Mouse (Mus musculus) kidney, embryonic 14.5 days (tissue): ENCODE data around the gene Aldh3b1. TPM values are rescaled to one million over a fixed set of nuclear protein-coding genes. Genes with fewer than 3 reads are reported as not detected.

Source experiments
- ATAC-seq: fragments of 200-750 bp; cut with Nextera tagmentation; 2 replicates; pipeline ENCODE4 v1.8.0; 2017; ENCODE audit warnings: moderate number of reproducible peaks, mild to moderate bottlenecking, moderate TSS enrichment, moderate library complexity; ENCODE audit not compliant: low FRiP score, low TSS enrichment
- H3K27ac ChIP-seq: fragments of 300-500 bp; sonication (generic); 2 replicates; pipeline ENCODE4 v1.5.1; 2014; ENCODE audit warnings: low read depth, mild to moderate bottlenecking, low read length, moderate library complexity, mixed read lengths
- H3K27me3 ChIP-seq: fragments of 300-500 bp; sonication (generic); 2 replicates; pipeline ENCODE4 v1.6.1; 2014; ENCODE audit warnings: mild to moderate bottlenecking, low read length; ENCODE audit not compliant: control insufficient read depth, insufficient read depth
- H3K36me3 ChIP-seq: fragments of 300-500 bp; sonication (generic); 2 replicates; pipeline ENCODE4 v1.6.1; 2014; ENCODE audit warnings: low read length, mixed read lengths; ENCODE audit not compliant: control insufficient read depth, insufficient read depth
- H3K4me1 ChIP-seq: fragments of 300-500 bp; sonication (generic); 2 replicates; pipeline ENCODE4 v1.6.1; 2014; ENCODE audit warnings: low read length, mixed read lengths; ENCODE audit not compliant: control insufficient read depth, insufficient read depth
- H3K4me2 ChIP-seq: fragments of 300-500 bp; sonication (generic); replicated peaks from 2 replicates; pipeline ENCODE4 v1.6.1; 2014; ENCODE audit warnings: low read depth, mild to moderate bottlenecking, low read length
- H3K4me3 ChIP-seq: fragments of 300-500 bp; sonication (generic); 2 replicates; pipeline ENCODE4 v1.5.1; 2014; ENCODE audit warnings: mild to moderate bottlenecking, low read length
- H3K9ac ChIP-seq: fragments of 300-500 bp; sonication (generic); 2 replicates; pipeline ENCODE4 v1.6.1; 2014; ENCODE audit warnings: low read depth, mild to moderate bottlenecking, low read length, moderate library complexity
- H3K9me3 ChIP-seq: fragments of 300-500 bp; sonication (generic); 2 replicates; pipeline ENCODE4 v1.6.1; 2016; ENCODE audit warnings: low read length; ENCODE audit not compliant: control insufficient read depth
- WGBS: fragments of 180-500 bp; shearing (Covaris S2); extraction: QIAGEN DNeasy Blood & Tissue Kit; methylation state at CpG from one replicate; pipeline ENCODE4 v1.1.7; 2014; 5-methylcytosine and 5-hydroxymethylcytosine counted together
- polyA plus RNA-seq: library from polyadenylated mRNA; unstranded; fragments of >200 nt; fragmentation: Nextera tagmentation; extraction: Ambion mirVana; gene quantifications from 2 replicates; pipeline ENCODE4 v1.2.1, GENCODE M21; 2014

Gene Aldh3b1
- polyA plus RNA-seq, 1 experiment from 2014 or later: 2.8 TPM

- H3K36me3 ChIP-seq: peaks cover 35% of the 10 kb centered on the region
- no peak overlapping the region for H3K9ac ChIP-seq
- ATAC-seq: no peak
- no peaks in the 10 kb centered on the region for H3K9me3 ChIP-seq
- H3K27me3 ChIP-seq: no peaks in the 10 kb centered on the region
- no peak overlapping the region for H3K4me3 ChIP-seq
- no peak overlapping the region for H3K4me2 ChIP-seq
- H3K27ac ChIP-seq: no peak overlapping the region
- WGBS: 84% methylated on average over 4 of the region's 4 CpGs
- H3K4me1 ChIP-seq: no peaks in the 10 kb centered on the region
Observed at GRCm38 (mm10) chr19:3882214-3882613, 47.4 kb downstream of the Aldh3b1 start.

GRCm38 (mm10) chr19:3880054-3880848 lies 49.4 kb downstream of the Aldh3b1 start:
- no peak overlapping the region for H3K9ac ChIP-seq
- H3K4me3 ChIP-seq: no peak overlapping the region
- no peaks in the 10 kb centered on the region for H3K9me3 ChIP-seq
- H3K4me1 ChIP-seq: no peaks in the 10 kb centered on the region
- H3K4me2 ChIP-seq: no peak overlapping the region
- WGBS: 77% methylated on average over 6 of the region's 6 CpGs
- H3K36me3 ChIP-seq: peaks cover 30% of the 10 kb centered on the region
- no peak overlapping the region for H3K27ac ChIP-seq
- H3K27me3 ChIP-seq: no peaks in the 10 kb centered on the region
- ATAC-seq: no peak

GRCm38 (mm10) chr19:3875045-3875444 lies 54.6 kb downstream of the Aldh3b1 start:
- ATAC-seq: no peak
- WGBS: 88% methylated on average over 7 of the region's 7 CpGs
- H3K27me3 ChIP-seq: no peaks in the 10 kb centered on the region

GRCm38 (mm10) chr19:3872373-3872772 lies 57.2 kb downstream of the Aldh3b1 start:
- Histone ChIP-seq H3K4me1 (0 out of 2 replicates have a peak, but pooled peaks cover 6% of the 10 kb centered on the region), H3K9me3 (no peaks in the 10 kb centered on the region), H3K27ac (no peak overlapping the region), H3K9ac (no peak overlapping the region), H3K4me2 (no peak overlapping the region), H3K27me3 (no peaks in the 10 kb centered on the region), H3K36me3 (peaks cover 18% of the 10 kb centered on the region), H3K4me3 (no peak overlapping the region)
- WGBS: 64% methylated on average over 4 of the region's 4 CpGs
- no peak for ATAC-seq

More at GRCm38 (mm10) chr19:3875045-3875444, 54.6 kb downstream of the Aldh3b1 start:
- Histone ChIP-seq H3K4me3 (no peak overlapping the region), H3K4me1 (0 out of 2 replicates have a peak, but pooled peaks cover 6% of the 10 kb centered on the region), H3K27ac (no peak overlapping the region), H3K9ac (no peak overlapping the region), H3K9me3 (no peaks in the 10 kb centered on the region), H3K4me2 (no peak overlapping the region), H3K36me3 (peaks cover 18% of the 10 kb centered on the region)

- no peak overlapping the region for H3K4me3 ChIP-seq
- ATAC-seq: no peak
- H3K27ac ChIP-seq: no peak overlapping the region
Observed at GRCm38 (mm10) chr19:3871468-3871867, 58.1 kb downstream of the Aldh3b1 start.

GRCm38 (mm10) chr19:3868290-3868689 lies 61.3 kb downstream of the Aldh3b1 start:
- Histone ChIP-seq H3K27me3 (no peaks in the 10 kb centered on the region), H3K9me3 (no peaks in the 10 kb centered on the region), H3K9ac (no peak overlapping the region), H3K4me1 (0 out of 2 replicates have a peak, but pooled peaks cover 6% of the 10 kb centered on the region), H3K36me3 (peaks cover 17% of the 10 kb centered on the region), H3K4me2 (no peak overlapping the region), H3K4me3 (no peak overlapping the region), H3K27ac (no peak overlapping the region)
- ATAC-seq: no peak
- WGBS: 95% methylated on average over 1 of the region's 1 CpGs

More at GRCm38 (mm10) chr19:3871468-3871867, 58.1 kb downstream of the Aldh3b1 start:
- H3K36me3 ChIP-seq: peaks cover 15% of the 10 kb centered on the region
- H3K9ac ChIP-seq: no peak overlapping the region
- H3K4me2 ChIP-seq: no peak overlapping the region
- 0 out of 2 replicates have a peak, but pooled peaks cover 6% of the 10 kb centered on the region for H3K4me1 ChIP-seq
- no peaks in the 10 kb centered on the region for H3K9me3 ChIP-seq
- H3K27me3 ChIP-seq: no peaks in the 10 kb centered on the region

- no peak overlapping the region for H3K27ac ChIP-seq
- no peak overlapping the region for H3K4me2 ChIP-seq
- H3K4me1 ChIP-seq: no peaks in the 10 kb centered on the region
- 82% methylated on average over 2 of the region's 2 CpGs for WGBS
- no peak overlapping the region for H3K9ac ChIP-seq
- H3K9me3 ChIP-seq: no peaks in the 10 kb centered on the region
- no peak for ATAC-seq
- H3K27me3 ChIP-seq: no peaks in the 10 kb centered on the region
- no peak overlapping the region for H3K4me3 ChIP-seq
- peaks cover 12% of the 10 kb centered on the region for H3K36me3 ChIP-seq
Observed at GRCm38 (mm10) chr19:3864960-3865359, 64.6 kb downstream of the Aldh3b1 start.

Other genes with a start within 250 kb of the Aldh3b1 start
- 7.7 and 10.1 TPM in 2 replicates for gene Lrp5, start 243.2 kb downstream of the Aldh3b1 start, polyA plus RNA-seq
- 33.7 and 38.6 TPM in 2 replicates for gene 1810055G02Rik, start 221.5 kb downstream of the Aldh3b1 start, polyA plus RNA-seq
- gene Kmt5b, start 162.4 kb downstream of the Aldh3b1 start, polyA plus RNA-seq: 20.2 and 41.7 TPM in 2 replicates
- gene Chka, start 78.0 kb downstream of the Aldh3b1 start, polyA plus RNA-seq: 46.8 and 62.6 TPM in 2 replicates
- 26.2 and 35.0 TPM in 2 replicates for gene Tcirg1, start 22.7 kb downstream of the Aldh3b1 start, polyA plus RNA-seq
- gene Ndufs8, start 17.0 kb downstream of the Aldh3b1 start, polyA plus RNA-seq: 397 and 412 TPM in 2 replicates
- 7.0 and 12.4 TPM in 2 replicates for gene Unc93b1, start 5.4 kb upstream of the Aldh3b1 start, polyA plus RNA-seq
- gene Aldh3b3, start 28.8 kb upstream of the Aldh3b1 start, polyA plus RNA-seq: not detected in 2 replicates
- gene Aldh3b2, start 42.5 kb upstream of the Aldh3b1 start, polyA plus RNA-seq: 1.3 and 1.6 TPM in 2 replicates
- 22.4 and 26.3 TPM in 2 replicates for gene Acy3, start 56.8 kb upstream of the Aldh3b1 start, polyA plus RNA-seq
- 0.74 and 1.1 TPM in 2 replicates for gene Tbx10, start 62.9 kb upstream of the Aldh3b1 start, polyA plus RNA-seq
- gene Nudt8, start 70.8 kb upstream of the Aldh3b1 start, polyA plus RNA-seq: 37.6 and 38.5 TPM in 2 replicates
- gene Gm49405, start 70.8 kb upstream of the Aldh3b1 start, polyA plus RNA-seq: 2.5 and 2.7 TPM in 2 replicates
- gene Doc2g, start 73.5 kb upstream of the Aldh3b1 start, polyA plus RNA-seq: 4.5 and 5.8 TPM in 2 replicates
- gene Ndufv1, start 83.0 kb upstream of the Aldh3b1 start, polyA plus RNA-seq: 214 and 223 TPM in 2 replicates
- gene Gstp1, start 108.2 kb upstream of the Aldh3b1 start, polyA plus RNA-seq: 518 and 527 TPM in 2 replicates
- gene Gstp2, start 116.2 kb upstream of the Aldh3b1 start, polyA plus RNA-seq: 1.4 and 5.3 TPM in 2 replicates
- gene Gstp3, start 129.8 kb upstream of the Aldh3b1 start, polyA plus RNA-seq: 0.34 TPM in 1 of 2 replicates, not detected in the other
- not detected in 2 replicates for gene Cabp2, start 151.8 kb upstream of the Aldh3b1 start, polyA plus RNA-seq
- 116 and 121 TPM in 2 replicates for gene Cdk2ap2, start 167.4 kb upstream of the Aldh3b1 start, polyA plus RNA-seq
- 14.0 and 15.8 TPM in 2 replicates for gene Pitpnm1, start 170.2 kb upstream of the Aldh3b1 start, polyA plus RNA-seq
- gene Aip, start 196.1 kb upstream of the Aldh3b1 start, polyA plus RNA-seq: 92.0 and 97.5 TPM in 2 replicates
- gene Gpr152, start 210.0 kb upstream of the Aldh3b1 start, polyA plus RNA-seq: not detected in 2 replicates
- 0.06 and 0.09 TPM in 2 replicates for gene Cabp4, start 214.2 kb upstream of the Aldh3b1 start, polyA plus RNA-seq
- gene Coro1b, start 218.8 kb upstream of the Aldh3b1 start, polyA plus RNA-seq: 132 and 156 TPM in 2 replicates
- gene Ptprcap, start 223.8 kb upstream of the Aldh3b1 start, polyA plus RNA-seq: 0.57 and 0.80 TPM in 2 replicates
- gene Rps6kb2, start 233.5 kb upstream of the Aldh3b1 start, polyA plus RNA-seq: 33.4 and 42.0 TPM in 2 replicates
- 1.7 and 1.9 TPM in 2 replicates for gene Carns1, start 245.7 kb upstream of the Aldh3b1 start, polyA plus RNA-seq